Mouse (Mus musculus): Measurements from ENCODE around the gene Gm10322. TPM values are rescaled to one million over a fixed set of nuclear protein-coding genes. Genes with fewer than 3 reads are reported as not detected.

Gm10322 gene
- not detected in 2 replicates for total RNA-seq (2014; rRNA removed; ENCODE audit: low replicate concordance)
- not detected in 2 replicates for polyA plus RNA-seq (2015; fragmentation: Nextera tagmentation; extraction: Ambion mirVana)

- DNase-seq (ENCODE audit: low spot score): peak; percentile 67
- H3K9ac ChIP-seq (replicated peaks; ENCODE audit: low read depth, low read length): peak within 1 kb of the TSS; percentile 85
- peak within 1 kb of the TSS; percentile 85 for H3K27ac ChIP-seq (ENCODE audit: low read depth)
- no peaks in the 10 kb centered on the region for H3K27me3 ChIP-seq (ENCODE audit: control insufficient read depth, insufficient read depth, low read length)
- TF ChIP-seq EP300 (IDR thresholded peaks at IDR 0.05; ENCODE audit: low read depth): no peak
- TF ChIP-seq CTCF (IDR thresholded peaks at IDR 0.05; ENCODE audit: low read depth): no peak
- 1% methylated on average over 39 of the region's 51 CpGs for whole genome bisulfite sequencing
- H3K4me2 ChIP-seq (ENCODE audit: low read depth, low read length): peak within 1 kb of the TSS; percentile 83
- H3K4me3 ChIP-seq (ENCODE audit: low read depth, low read length): peak within 1 kb of the TSS; percentile 88
- ATAC-seq (ENCODE audit: insufficient read depth, low read depth): peak; percentile 82
- H3K36me3 ChIP-seq (replicated peaks; ENCODE audit: control insufficient read depth, insufficient read depth, low read length): no peaks in the 10 kb centered on the region
- peaks cover 24% of the 10 kb centered on the region for H3K4me1 ChIP-seq (ENCODE audit: control insufficient read depth, insufficient read depth)
- H3K9me3 ChIP-seq (replicated peaks; ENCODE audit: control insufficient read depth, low read length): no peaks in the 10 kb centered on the region
These were observed at the start of gene Gm10322 for GRCm38 (mm10) chr10:59615981-59616520. Gene Gm10322 (plus strand): TSS chr10:59616063.

DNA sequence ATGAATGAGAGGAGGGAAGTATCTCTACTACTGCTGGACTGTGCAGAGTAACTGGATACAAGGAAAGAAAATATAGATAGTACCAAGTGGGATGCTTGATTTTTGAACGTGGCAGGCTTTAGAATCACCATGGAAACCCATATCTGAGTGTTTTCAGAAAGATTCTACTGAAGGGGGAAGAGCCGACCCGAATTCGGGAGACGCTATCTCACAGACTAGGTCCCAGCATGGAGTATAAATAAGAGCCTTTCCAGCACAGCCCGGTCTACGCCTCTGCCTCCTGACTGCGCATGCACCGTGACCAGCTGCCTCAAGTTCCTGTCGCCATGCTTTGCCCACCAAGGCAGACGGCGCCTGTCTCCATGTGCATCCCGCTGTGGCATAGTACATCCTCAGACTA is 48.9 kb upstream of the Gm10322 start:
- 87% methylated on average over 13 of the region's 13 CpGs for WGBS

GRCm38 (mm10) chr10:59568665-59569480 is 47.0 kb upstream of the Gm10322 start:
- WGBS: 82% methylated on average over 10 of the region's 10 CpGs
- Histone ChIP-seq H3K36me3 (replicated peaks; ENCODE audit: control insufficient read depth, insufficient read depth, low read length) (no peaks in the 10 kb centered on the region), H3K9ac (replicated peaks; ENCODE audit: low read depth, low read length) (no peak overlapping the region), H3K9me3 (replicated peaks; ENCODE audit: control insufficient read depth, low read length) (peaks cover 13% of the 10 kb centered on the region), H3K4me3 (ENCODE audit: low read depth, low read length) (no peak overlapping the region), H3K27ac (ENCODE audit: low read depth) (no peak overlapping the region), H3K4me2 (ENCODE audit: low read depth, low read length) (no peak overlapping the region), H3K4me1 (ENCODE audit: control insufficient read depth, insufficient read depth) (no peaks in the 10 kb centered on the region), H3K27me3 (ENCODE audit: control insufficient read depth, insufficient read depth, low read length) (no peaks in the 10 kb centered on the region)
- ATAC-seq (ENCODE audit: insufficient read depth, low read depth): no peak
- TF ChIP-seq EP300 (IDR thresholded peaks at IDR 0.05; ENCODE audit: low read depth) (no peak), CTCF (IDR thresholded peaks at IDR 0.05; ENCODE audit: low read depth) (no peak)
- no peak for DNase-seq (ENCODE audit: low spot score)

More for the DNA sequence above, 48.9 kb upstream of the Gm10322 start:
- no peak for TF ChIP-seq CTCF (IDR thresholded peaks at IDR 0.05; ENCODE audit: low read depth)
- no peak for TF ChIP-seq EP300 (IDR thresholded peaks at IDR 0.05; ENCODE audit: low read depth)
- Histone ChIP-seq H3K36me3 (replicated peaks; ENCODE audit: control insufficient read depth, insufficient read depth, low read length) (no peaks in the 10 kb centered on the region), H3K27ac (ENCODE audit: low read depth) (no peak overlapping the region), H3K9me3 (replicated peaks; ENCODE audit: control insufficient read depth, low read length) (no peaks in the 10 kb centered on the region), H3K27me3 (ENCODE audit: control insufficient read depth, insufficient read depth, low read length) (no peaks in the 10 kb centered on the region), H3K9ac (replicated peaks; ENCODE audit: low read depth, low read length) (no peak overlapping the region), H3K4me1 (ENCODE audit: control insufficient read depth, insufficient read depth) (no peaks in the 10 kb centered on the region), H3K4me2 (ENCODE audit: low read depth, low read length) (no peak overlapping the region), H3K4me3 (ENCODE audit: low read depth, low read length) (no peak overlapping the region)
- DNase-seq (ENCODE audit: low spot score) (no peak), ATAC-seq (ENCODE audit: insufficient read depth, low read depth) (no peak)

DNA sequence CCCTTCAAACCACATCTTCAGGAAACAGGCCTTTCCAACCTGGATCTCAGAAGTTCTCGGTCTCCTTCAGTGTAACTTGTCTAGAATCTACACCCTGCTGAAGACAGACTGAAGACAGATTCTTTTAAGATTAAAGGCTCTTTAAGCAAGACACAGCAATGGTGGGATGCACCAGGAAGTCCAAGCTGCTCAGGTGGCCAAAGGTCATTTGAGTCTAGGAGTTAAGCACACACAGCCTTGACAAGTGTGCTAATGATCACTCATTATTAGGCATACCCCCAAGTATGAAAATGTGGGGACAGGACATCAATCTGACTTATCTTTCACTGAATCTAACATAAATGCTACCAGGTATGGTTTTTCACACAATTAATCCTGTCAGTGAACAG is 46.4 kb upstream of the Gm10322 start:
- DNase-seq (ENCODE audit: low spot score) (no peak), ATAC-seq (ENCODE audit: insufficient read depth, low read depth) (no peak)

DNA sequence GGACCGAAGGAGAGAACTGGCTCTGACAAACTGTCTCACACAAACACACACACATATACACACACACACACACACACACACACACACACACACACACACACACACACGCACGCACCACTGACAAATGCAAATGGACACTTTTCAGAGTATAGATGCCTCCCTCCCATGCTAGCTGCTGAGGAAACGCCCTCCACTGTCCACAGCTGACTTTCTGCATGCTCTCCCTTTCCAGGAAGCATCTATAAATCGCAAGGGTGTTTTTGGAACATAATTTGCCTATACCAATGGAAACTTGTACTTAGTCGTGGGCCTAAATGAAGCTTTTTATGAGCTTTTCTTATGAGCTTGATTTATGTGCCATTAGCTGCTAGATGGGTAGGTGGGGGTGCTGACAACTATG is 45.5 kb upstream of the Gm10322 start:
- no peak overlapping the region for H3K9ac ChIP-seq (replicated peaks; ENCODE audit: low read depth, low read length)
- no peak overlapping the region for H3K4me2 ChIP-seq (ENCODE audit: low read depth, low read length)
- no peak for ATAC-seq (ENCODE audit: insufficient read depth, low read depth)
- WGBS: 70% methylated on average over 4 of the region's 6 CpGs
- peak overlapping the region; percentile 12; the same call in 1 of the 2 replicates for H3K27ac ChIP-seq (ENCODE audit: low read depth)
- no peak for DNase-seq (ENCODE audit: low spot score)
- TF ChIP-seq CTCF (IDR thresholded peaks at IDR 0.05; ENCODE audit: low read depth) (0 out of 2 replicates have a peak, but pooled peaks have one; percentile 1), EP300 (IDR thresholded peaks at IDR 0.05; ENCODE audit: low read depth) (no peak)
- no peak overlapping the region for H3K4me3 ChIP-seq (ENCODE audit: low read depth, low read length)
- no peaks in the 10 kb centered on the region for H3K27me3 ChIP-seq (ENCODE audit: control insufficient read depth, insufficient read depth, low read length)
- no peaks in the 10 kb centered on the region for H3K4me1 ChIP-seq (ENCODE audit: control insufficient read depth, insufficient read depth)
- no peaks in the 10 kb centered on the region for H3K36me3 ChIP-seq (replicated peaks; ENCODE audit: control insufficient read depth, insufficient read depth, low read length)
- peaks cover 17% of the 10 kb centered on the region for H3K9me3 ChIP-seq (replicated peaks; ENCODE audit: control insufficient read depth, low read length)

More for the DNA sequence above, 46.4 kb upstream of the Gm10322 start:
- no peaks in the 10 kb centered on the region for H3K27me3 ChIP-seq (ENCODE audit: control insufficient read depth, insufficient read depth, low read length)
- H3K36me3 ChIP-seq (replicated peaks; ENCODE audit: control insufficient read depth, insufficient read depth, low read length): no peaks in the 10 kb centered on the region
- WGBS: 93% methylated on average over 1 of the region's 1 CpGs
- no peaks in the 10 kb centered on the region for H3K4me1 ChIP-seq (ENCODE audit: control insufficient read depth, insufficient read depth)
- H3K9me3 ChIP-seq (replicated peaks; ENCODE audit: control insufficient read depth, low read length): peaks cover 17% of the 10 kb centered on the region
- no peak overlapping the region for H3K4me2 ChIP-seq (ENCODE audit: low read depth, low read length)
- no peak overlapping the region for H3K9ac ChIP-seq (replicated peaks; ENCODE audit: low read depth, low read length)
- no peak overlapping the region for H3K27ac ChIP-seq (ENCODE audit: low read depth)
- no peak overlapping the region for H3K4me3 ChIP-seq (ENCODE audit: low read depth, low read length)
- TF ChIP-seq EP300 (IDR thresholded peaks at IDR 0.05; ENCODE audit: low read depth) (no peak), CTCF (IDR thresholded peaks at IDR 0.05; ENCODE audit: low read depth) (no peak)
